Mouse (Mus musculus): ENCODE measurements around the gene Enah.
A peak's percentile ranks its signal among the peaks of the same experiment; 100 is the strongest.

Gene Enah

DNA sequence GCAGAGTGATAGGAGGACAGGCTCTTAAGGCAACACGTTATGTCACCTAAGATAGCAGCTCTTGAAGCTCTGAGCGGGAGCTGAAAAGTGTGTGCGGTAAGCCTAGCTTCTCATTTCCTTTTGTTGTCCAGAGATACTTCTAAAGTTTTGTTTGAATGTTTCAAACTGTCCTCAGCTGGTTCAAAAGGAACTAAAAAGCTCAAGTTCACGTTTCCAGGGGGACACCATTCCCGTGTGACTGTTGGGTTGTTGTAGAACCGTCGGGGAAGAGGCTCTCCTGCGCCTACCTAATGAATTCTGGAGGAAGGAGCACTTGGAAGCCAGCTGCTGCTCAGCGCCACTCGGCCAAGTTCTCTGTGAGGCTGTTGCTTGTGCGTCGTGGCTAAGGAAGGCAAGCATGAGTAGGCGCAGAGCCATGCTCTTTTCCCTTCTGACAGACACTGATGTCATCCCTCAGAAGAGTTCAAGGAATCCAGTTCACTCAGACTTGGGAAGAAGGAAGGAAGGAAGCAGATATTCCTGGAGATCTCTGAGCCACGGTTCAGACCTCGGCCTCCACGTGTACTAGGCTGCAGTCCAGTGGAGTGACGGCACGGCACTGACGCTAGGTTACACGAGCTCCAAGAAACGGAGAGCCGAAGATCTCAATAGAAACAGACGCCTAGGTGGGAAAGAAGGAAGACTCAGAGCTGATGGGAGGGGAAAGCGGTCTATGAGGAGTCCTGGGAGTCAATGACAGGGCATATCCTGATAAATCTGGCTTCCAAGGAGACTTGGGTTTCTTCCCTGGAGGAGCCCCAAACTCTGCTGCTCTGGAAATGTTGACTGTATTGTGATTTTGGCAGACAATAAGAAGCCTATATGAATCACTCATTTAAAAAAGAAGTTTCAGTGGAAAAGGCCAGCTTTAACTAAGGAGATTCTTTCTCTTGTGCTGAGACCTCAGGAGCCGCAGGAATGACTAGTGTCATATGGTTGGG, 8.7 kb upstream of the Enah start:
- peak; percentile 42 for DNase-seq (ENCODE audit: inconsistent ontology term)

DNA sequence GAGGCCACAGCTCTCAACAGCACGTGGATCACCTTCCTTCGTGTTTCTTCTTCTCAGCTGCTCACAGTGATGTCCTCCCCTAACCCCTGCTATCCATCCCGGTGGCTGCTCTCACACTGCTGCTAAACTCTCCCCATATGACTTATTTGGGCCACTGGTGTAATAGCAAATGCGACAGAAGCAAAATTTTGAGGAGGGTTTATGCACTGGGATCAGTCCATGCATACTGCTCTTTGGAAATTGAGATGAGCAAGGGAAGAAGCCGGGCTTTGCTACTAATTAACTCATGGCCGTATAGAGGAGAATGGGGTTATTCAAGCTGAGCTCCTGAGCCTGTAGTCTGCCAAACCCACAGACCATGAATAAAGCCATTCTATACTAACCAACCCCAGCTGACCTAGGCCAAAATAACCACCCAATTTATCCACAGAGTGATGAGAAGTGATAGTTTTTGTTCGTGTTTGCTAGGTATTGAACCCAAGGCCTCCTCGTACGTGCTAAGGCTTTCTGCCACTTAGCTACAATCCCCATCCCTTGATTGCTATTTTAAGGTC, 7.7 kb upstream of the Enah start:
- peak; percentile 85 for DNase-seq (ENCODE audit: inconsistent ontology term)

DNA sequence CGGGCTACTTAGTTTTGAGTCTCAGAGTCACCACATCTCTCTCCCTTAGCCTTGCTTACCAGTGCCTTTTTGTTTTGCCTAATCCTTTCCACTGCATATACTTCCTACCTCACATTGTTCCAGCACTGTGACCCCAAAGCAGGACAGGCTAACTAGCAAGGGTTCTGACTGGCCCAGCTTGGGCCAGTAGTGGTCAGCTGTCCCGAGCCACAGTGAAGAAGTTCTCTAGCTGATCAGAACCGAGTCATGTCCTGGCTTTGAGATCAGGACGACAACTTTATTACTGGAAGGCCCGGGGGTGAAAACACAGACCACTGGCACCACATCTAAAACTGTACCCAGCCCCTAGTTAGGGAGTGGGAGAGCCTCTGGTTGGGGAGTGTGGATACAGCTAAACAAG, 7.0 kb upstream of the Enah start:
- no peak for DNase-seq (ENCODE audit: inconsistent ontology term)

DNA sequence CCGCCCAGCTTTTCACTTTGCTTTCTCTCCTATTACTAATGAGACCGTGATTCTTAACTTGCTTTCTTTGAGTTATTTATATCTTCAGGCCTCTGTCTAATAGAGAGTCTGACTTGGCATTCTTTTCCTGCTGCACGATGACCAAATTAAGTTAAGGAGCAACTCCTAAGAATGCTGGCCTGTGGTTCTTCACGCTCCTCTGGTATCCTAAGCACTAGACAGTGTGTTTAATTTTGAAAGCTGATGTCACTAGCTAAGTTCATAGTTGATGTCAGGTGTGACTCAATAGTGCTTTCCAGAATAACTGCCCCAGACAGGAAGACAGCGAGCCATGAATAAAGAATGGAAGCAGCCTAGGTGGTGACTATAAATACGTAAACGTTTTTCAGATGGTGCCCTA, 6.3 kb upstream of the Enah start:
- DNase-seq (ENCODE audit: inconsistent ontology term): peak; percentile 48

DNA sequence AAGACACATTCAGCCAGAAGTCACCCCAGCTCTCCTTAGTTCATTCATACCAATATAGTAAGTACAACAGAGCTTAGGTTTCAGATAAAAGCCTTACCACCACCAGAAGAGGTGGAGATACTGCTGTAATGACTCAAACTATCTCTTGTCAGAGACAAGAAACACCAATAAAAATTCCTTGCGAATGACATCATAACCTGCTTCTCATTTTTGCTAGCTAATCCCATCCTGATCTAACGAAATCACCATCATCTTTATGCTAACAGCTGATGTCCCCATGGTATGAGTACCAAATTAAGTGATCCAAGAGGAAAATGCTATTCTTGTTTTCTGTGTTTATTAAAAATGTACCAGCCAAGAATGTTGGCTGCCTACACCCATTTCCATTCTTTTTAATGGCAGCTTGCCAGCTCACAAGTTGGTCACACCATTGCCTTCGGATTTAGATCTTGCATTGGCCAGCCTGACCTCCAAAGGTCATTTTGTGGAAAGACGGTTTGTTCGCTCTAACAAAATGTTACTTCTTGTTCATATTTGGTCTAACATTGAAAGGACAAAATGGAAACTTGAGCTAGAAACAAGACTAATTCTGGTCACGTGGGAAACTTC, 2.0 kb upstream of the Enah start:
- peak; percentile 78 for DNase-seq (ENCODE audit: inconsistent ontology term)

DNA sequence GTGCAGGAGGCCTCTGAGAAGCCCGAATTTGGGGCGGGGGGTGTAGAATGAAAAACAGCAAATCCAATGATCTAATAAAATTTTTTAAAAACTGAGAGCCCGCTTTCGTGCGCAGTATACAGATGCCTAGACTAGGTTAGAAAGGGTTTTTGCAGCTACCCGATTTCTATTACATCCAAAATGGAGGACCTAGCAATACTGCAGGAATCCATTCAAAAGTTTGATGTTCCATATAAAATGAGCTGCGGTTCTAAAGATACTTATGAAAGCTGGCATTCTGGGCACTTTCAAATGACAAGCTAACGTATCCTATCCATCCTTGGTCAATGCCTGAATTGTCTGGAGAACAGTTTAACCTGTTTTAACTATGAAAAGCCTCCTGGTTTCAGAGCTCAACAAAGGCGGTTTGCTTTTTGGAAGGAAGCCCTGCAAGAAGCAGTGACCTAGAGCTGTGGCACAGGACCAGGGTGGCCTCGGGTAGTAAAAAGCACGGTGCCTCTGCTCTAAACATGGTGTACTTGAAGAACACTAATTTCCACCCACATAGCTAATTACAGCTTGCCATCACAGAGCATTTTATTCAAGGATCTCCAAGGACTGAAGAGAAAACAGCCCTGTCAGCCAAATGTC, 1.2 kb upstream of the Enah start:
- DNase-seq (ENCODE audit: inconsistent ontology term): peak; percentile 64

DNA sequence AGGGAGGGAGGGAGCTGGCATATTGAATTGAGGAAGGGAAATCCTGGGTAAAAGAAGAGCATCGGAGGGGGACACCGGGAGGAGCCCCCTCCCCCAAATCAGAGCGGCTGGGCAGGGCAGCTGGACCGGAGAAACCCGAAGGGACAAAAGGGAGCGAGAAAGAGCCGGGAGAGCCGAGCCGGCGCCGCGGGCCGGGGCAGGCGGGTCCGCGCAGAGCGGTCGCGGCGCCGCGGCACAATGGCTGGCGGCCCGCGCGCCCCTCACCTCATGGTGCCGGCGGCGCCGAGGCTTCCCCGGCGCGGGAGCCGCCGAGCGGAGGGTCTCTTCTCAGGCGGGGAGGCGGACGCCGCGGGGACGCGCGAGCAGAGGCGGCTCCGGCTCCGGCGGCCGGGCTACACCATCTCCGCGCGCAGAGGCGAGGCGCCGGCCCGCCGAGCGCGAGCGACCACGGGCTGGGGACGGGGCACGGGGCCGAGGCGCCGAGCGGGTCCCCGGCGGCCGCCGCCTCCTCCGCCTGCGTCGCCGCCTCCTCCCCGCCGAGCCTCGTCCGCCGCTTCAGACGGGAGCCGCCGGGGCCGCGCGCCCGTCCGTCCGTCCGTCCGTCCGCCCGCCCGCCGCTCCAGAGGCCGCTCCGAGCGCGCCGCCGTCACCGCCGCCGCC, 394 bp downstream of the Enah start:
- DNase-seq (ENCODE audit: inconsistent ontology term): no peak

DNA sequence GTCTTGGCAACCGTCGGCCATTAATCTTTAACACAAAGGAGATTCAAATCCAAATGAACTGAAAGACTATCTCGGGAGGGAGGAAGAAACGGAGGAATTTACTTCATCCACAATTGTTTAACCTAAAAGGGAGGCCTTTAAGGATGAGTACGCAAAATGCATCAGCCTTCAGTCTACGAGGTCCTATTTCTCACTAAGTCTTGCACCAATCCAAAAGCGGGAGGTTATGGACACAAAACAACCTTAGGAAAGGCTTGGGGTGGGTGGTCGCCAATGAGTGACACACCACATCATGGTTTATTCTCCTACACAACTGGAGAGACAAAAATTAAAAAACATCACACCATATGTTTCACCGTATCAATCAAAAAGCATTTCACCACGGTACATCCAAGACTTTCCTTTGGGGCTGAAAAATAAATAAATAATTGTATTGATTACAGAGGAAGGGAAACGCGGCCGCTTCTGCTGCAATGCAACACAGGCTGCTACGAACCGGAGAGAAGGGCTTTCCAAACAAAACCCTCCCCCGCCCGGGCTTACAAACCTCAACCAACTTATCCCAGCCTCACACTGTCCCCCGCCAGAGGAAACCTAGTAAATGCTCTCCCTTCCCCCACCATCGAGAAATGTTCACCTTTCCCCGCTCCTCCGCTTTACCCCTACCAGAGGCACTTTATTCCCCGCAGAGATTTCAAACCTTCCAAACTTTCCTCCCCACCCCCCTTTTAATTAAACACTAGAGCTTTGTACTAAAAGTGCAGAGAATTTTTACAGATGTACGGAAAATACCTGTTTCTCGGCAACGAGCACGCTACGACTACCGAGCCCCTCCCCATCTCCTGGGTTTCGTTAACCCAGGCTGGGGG, 1.2 kb downstream of the Enah start:
- DNase-seq (ENCODE audit: inconsistent ontology term): peak; percentile 55

DNA sequence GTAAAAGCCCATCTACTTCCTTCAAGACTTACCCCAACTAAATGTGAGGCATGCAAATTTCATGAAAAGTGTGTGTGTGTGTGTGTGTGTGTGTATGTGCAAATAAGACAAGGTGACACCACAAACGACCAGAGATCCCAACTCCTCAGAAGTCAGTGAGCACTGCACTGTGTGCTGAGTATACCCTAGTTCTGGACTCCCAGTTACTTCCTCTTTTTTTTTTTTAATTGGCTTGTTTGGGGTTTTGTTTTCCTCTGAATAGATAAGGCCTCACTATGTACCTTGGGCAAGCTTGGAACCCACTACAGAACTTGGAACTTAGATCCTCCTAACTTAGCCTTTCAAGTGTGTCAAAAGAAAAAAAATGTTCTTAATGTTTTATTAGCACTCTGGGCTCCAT, 14.0 kb downstream of the Enah start:
- DNase-seq (ENCODE audit: inconsistent ontology term): no peak

DNA sequence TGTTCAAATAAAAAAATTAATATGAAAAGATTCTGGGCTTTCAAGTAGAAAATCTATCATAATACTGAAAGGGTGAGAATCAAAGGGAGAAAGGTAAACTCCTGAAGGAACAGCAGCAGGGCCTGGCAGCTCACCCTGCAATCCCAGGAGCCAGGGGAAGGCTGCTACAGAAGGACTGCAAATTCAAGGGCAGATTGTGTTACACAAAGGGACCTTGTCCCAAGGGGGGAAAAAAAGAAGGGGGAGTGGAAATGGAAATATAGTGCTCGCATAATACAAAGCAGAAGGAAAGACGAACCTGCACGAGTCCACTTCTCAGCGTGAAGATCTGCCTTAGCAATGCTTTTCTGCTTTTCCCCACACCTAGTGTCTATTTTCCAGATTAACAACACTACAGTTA, 21.1 kb downstream of the Enah start:
- no peak for DNase-seq (ENCODE audit: inconsistent ontology term)

DNA sequence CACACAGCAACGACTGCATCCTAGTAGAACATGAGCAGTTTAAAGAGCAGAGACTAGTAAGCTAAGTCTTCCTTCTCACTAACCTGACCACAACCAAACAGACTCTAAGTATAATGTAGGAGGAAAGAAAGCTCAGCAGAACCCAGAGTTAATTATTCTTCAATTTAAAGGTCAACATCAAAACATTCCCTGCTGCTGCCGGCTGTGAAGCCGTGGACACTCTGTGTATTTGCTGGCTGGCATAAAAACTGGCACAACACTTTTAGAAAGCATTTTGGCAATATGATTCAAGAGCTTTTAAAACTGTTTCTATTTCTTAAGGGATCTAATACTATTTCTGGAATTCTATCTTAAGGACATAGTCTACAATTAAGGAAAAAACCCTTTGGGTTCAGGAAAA, 22.0 kb downstream of the Enah start:
- no peak for DNase-seq (ENCODE audit: inconsistent ontology term)

DNA sequence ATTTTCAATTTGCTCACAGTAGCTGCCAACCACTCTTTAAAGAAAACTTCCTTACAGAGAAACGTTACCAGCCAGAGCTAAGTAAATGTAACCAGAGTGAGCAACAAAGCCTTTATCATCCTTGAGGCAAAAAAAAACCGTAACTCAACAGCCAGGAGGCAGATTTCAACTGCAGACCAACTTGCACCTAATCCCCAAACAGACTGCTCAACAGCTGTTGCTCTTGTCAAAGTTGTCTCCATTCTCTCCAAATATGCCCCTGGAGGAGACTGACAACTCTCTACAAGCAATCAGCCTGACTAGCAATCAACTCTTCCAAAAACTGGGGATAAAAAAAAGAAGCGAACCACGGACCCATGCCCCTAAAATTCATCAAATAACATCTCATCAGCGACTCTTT, 26.2 kb downstream of the Enah start:
- DNase-seq (ENCODE audit: inconsistent ontology term): no peak

DNA sequence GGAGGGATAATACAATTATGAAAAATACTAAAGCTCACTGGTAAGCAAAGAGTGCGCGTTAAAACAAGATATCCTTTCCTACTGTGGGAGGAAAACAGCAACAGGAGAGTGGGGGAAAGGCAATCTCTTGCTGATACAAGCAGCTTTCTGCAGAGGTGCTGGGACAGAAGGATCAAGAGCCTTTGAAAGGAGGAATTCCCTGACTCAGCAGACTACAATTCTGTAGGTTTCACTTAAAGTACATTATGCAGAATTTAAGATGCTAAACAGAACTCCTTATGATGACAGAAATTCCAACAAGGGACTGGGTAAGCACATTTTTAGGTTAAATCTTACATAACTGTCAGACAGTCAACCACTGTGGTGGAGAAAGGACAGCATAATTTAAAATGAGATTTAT, 31.4 kb downstream of the Enah start:
- DNase-seq (ENCODE audit: inconsistent ontology term): no peak

DNA sequence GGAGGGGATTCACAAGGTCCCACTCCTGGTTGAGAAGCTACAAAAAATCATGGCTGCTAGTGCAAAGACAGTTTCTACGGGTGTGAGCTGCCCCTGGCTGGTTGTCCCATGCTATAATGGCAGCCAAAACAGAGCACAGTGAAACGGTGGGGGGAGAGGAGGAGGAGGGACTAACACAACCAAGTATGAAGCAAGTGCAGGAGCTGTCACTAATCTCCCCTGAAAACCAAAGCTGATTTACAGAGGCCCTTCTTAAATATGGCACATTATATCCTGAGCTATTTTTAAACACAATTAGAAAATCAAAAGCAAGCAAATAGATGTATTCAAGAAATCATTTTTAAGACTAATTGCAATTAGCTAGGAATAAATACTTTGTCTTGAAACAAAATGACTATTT, 32.6 kb downstream of the Enah start:
- DNase-seq (ENCODE audit: inconsistent ontology term): no peak

DNA sequence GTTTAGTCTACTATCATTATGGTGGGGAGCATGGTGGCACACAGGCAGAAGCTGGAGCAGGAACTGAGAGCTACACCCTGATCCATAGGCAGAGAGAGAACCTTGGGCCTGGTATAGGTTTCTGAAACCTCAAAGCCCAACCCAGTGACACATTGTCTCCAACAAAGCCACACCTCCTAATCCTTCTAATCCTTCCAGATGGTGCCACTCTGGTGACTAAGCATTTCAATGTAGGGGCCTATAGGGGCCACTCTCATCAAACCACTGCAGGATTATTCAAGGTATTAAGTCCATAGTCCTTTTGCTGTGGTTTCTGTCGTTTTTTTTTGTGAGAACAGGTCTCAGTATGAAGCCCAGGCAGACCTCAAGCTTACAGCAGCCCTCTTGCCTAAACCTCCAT, 33.9 kb downstream of the Enah start:
- no peak for DNase-seq (ENCODE audit: inconsistent ontology term)

DNA sequence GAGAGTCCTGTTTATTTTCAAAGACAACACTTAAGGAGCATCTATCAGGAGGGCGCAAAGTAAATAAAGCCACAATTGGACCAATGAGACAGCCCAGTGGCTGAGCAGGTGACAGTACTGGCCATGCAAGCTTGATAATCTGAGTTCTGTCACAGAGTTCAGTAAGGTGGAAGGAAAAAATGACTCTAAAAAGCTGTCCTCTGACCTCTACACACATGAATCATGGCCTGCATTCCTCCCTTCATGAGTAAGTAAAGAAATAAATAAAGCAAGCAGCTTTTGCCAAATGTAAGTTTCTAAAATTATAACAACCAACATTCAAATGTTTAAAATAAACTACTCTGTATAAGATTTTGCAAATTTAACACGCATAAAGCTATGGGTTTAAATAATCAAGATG, 35.0 kb downstream of the Enah start:
- no peak for DNase-seq (ENCODE audit: inconsistent ontology term)

DNA sequence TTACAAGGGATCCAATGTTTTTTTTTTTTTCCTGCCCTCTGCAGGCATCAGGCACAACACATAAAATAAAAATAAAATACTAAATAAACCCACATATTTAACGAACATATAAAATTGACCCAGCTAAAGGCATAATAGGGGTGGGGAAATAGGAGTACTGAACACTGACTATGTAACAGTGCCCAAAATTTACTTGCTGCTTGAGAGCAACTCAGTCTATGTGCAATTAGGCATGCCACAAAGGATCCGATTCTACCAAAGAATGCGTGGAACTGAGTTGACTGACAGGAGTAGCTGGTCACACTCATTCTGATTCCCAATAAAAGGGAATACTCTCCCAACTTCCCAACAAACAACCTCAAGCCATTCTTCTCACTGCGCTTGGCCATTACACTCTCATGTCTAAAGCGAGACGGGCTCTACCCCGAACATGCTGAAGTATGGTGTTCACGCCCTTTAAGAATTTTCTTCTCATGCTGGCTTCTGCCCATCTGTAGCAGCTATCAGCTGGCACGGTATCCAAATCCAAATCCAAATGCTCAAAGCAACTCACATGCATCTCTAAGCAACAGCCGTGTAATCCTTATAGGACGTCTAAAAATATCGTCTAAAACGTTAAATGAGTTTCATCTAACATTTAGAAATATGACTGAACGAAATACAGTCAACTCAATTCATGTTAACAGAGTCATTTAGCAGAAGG, 39.6 kb downstream of the Enah start:
- DNase-seq (ENCODE audit: inconsistent ontology term): no peak

DNA sequence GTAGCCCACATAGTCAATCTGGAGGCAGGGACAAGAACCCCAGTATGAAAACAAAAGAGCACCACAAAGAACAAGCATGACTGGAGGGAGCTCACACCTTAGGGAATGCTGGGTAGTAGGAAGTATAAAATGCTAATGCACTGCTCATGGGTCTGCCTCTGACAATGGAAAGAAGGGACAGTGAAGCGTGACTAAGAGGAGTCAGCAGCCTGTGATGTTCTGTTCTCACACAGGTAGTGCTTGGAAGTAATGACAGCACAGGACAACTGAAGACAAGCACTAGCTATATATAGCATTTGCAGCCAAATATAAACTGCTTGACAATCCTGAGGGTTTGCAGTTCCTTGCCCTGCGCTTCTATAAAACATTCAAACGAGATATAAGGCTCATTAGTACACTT, 44.3 kb downstream of the Enah start:
- DNase-seq (ENCODE audit: inconsistent ontology term): no peak

DNA sequence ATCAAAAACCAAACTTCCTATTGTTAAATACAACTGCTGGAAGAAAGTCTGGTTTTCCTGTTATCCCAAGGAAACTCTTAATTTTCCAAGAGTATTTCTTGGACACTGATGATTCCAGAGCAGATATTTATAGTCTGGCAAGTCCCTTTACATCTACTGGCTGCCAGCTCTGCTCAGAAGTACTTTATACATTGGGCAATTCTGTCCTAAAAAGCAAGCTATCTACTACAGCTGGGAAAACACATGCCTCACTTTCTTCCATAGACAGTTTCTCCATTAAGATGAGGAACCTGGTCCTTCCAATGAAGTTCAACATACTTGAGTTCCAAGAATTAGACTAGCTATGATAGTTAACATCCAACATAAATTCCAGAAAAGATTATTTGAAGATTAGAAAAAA, 44.9 kb downstream of the Enah start:
- DNase-seq (ENCODE audit: inconsistent ontology term): no peak

DNA sequence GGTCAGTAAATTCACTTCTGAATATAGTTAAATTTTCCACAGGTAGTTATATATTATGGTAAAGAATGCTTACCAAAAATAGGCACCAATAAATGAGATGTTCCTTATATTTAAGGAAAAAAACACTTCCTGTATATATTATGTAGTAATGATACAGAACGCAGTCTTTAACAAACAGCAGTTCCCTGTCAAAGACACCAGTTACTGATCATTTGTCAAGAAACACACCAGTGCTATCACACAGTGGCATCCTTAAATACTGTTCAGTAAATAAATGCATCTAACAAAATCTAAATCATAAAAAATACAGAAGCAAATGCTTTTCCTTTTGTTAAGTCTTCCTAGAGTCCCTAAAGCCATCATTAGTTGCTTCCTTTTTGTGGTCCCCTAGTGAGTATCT, 54.5 kb downstream of the Enah start:
- no peak for DNase-seq (ENCODE audit: inconsistent ontology term)

Data from Muller cell, postnatal 12 days (primary cell).